Mouse (Mus musculus): Measurements from ENCODE around the gene Gm10392.
"Not testable (repeated sequence)": the region's sequence is repeated elsewhere in the genome, so short reads cannot be mapped to it uniquely, and the experiment has no call there.

The Gm10392 gene

GRCm38 (mm10) chr11:77519043-77519442, at the start of gene Gm10392:
Gene Gm10392 (minus strand): TSS chr11:77519198.
- peak in 1 of 2 experiments; percentile 31 for DNase-seq (ENCODE audit: low spot score in 2 of 2)

GRCm38 (mm10) chr11:77545261-77545660, 26.3 kb upstream of the Gm10392 start:
- DNase-seq (ENCODE audit: low spot score in 2 of 2) = no peak

- no peak for DNase-seq (ENCODE audit: low spot score in 2 of 2)
Observed at GRCm38 (mm10) chr11:77532202-77532846, 13.3 kb upstream of the Gm10392 start.

- DNase-seq (ENCODE audit: low spot score in 2 of 2) = no peak
Observed at GRCm38 (mm10) chr11:77530862-77531261, 11.9 kb upstream of the Gm10392 start.

GRCm38 (mm10) chr11:77529644-77530043, 10.6 kb upstream of the Gm10392 start:
- no peak for DNase-seq (ENCODE audit: low spot score in 2 of 2)

- not testable (repeated sequence) for DNase-seq (ENCODE audit: low spot score in 2 of 2)
Observed at GRCm38 (mm10) chr11:77528420-77528819, 9.4 kb upstream of the Gm10392 start.

GRCm38 (mm10) chr11:77525804-77526486, 6.9 kb upstream of the Gm10392 start:
- DNase-seq (ENCODE audit: low spot score in 2 of 2) = no peak

- DNase-seq (ENCODE audit: low spot score in 2 of 2) = no peak
Observed at GRCm38 (mm10) chr11:77520601-77521529, 1.9 kb upstream of the Gm10392 start.

GRCm38 (mm10) chr11:77518051-77518798, 773 bp downstream of the Gm10392 start:
- no peak for DNase-seq (ENCODE audit: low spot score in 2 of 2)

GRCm38 (mm10) chr11:77516553-77517425, 2.2 kb downstream of the Gm10392 start:
- no peak for DNase-seq (ENCODE audit: low spot score in 2 of 2)

GRCm38 (mm10) chr11:77515637-77516552, 3.1 kb downstream of the Gm10392 start, which contains the start of gene Trp53i13:
Gene Trp53i13 (minus strand): TSS chr11:77515980.
- no peak for DNase-seq (ENCODE audit: low spot score in 2 of 2)

- peak in 1 of 2 experiments; percentile 53 for DNase-seq (ENCODE audit: low spot score in 2 of 2)
Observed at GRCm38 (mm10) chr11:77514832-77515636, 4.0 kb downstream of the Gm10392 start, which contains the start of gene Abhd15. Gene Abhd15 (plus strand): TSS chr11:77515121.

GRCm38 (mm10) chr11:77514281-77514831, 4.6 kb downstream of the Gm10392 start:
- DNase-seq (ENCODE audit: low spot score in 2 of 2) = peak in 1 of 2 experiments; percentile 31

GRCm38 (mm10) chr11:77513811-77514170, 5.2 kb downstream of the Gm10392 start:
- no peak for DNase-seq (ENCODE audit: low spot score in 2 of 2)

- DNase-seq (ENCODE audit: low spot score in 2 of 2) = peak; percentile 66 to 75
Observed at GRCm38 (mm10) chr11:77512891-77513810, 5.8 kb downstream of the Gm10392 start.

- DNase-seq (ENCODE audit: low spot score in 2 of 2) = no peak
Observed at GRCm38 (mm10) chr11:77511336-77511735, 7.7 kb downstream of the Gm10392 start.
